Mouse (Mus musculus): Measurements from ENCODE around the gene Irf8. TPM values are rescaled to one million over a fixed set of nuclear protein-coding genes. Genes with fewer than 3 reads are reported as not detected.
A peak's percentile ranks its signal among the peaks of the same experiment; 100 is the strongest.
"Not testable (repeated sequence)": the region's sequence is repeated elsewhere in the genome, so short reads cannot be mapped to it uniquely, and the experiment has no call there.

Gene Irf8
- polyA plus RNA-seq, 1 experiment from 2014 or later, result 193 TPM

DNA sequence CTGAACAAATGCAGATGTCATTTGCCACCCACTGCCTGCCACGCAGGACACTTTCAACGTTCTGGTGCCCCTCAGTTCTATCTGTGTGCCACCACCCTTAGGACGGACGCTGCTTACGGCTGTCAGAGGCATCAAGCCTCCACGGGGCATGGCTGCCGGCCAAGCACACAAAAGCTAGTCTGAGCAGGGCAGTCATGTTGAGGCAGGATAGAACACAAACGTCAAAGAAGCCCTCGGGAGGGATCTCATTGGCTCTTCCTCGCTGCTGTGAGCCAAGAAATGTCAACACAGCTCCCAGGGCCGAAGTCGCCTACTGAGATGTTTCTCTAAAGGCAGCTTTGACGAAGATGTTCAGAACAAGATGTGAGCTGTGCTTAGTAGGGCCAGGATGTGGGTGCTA lies 41.6 kb downstream of the Irf8 start:
- Histone ChIP-seq H3K27ac (no peak overlapping the region), H3K36me3 (ENCODE audit: inconsistent target) (no peaks in the 10 kb centered on the region), H3K79me2 (ENCODE audit: inconsistent target) (no peaks in the 10 kb centered on the region), H3K4me3 (ENCODE audit: inconsistent target) (no peak overlapping the region)
- WGBS (ENCODE audit: missing documents), result 87% methylated on average over 13 of the region's 13 CpGs

DNA sequence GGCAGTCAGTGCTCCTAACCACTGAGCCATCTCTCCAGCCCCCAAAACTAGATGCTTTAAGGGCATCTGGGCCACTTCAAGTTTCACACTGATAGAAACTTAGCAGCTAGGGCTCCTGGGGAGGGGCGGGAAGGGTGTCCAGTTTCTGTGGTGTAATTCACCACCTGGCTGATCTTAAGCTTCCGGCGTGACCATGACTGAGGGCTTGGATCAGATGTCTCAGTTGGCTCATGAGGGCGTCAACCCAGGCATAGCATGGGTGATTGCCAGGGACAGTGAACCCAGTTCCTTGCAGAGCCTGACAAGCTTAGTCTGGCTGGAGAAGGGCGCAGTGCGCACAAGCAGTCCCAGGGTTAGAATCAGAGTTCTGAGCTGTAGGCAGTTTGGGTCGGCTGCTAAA lies 42.9 kb downstream of the Irf8 start:
- H3K79me2 ChIP-seq (ENCODE audit: inconsistent target), result no peaks in the 10 kb centered on the region
- H3K36me3 ChIP-seq (ENCODE audit: inconsistent target), result no peaks in the 10 kb centered on the region
- 95% methylated on average over 7 of the region's 7 CpGs for WGBS (ENCODE audit: missing documents)
- no peak overlapping the region for H3K4me3 ChIP-seq (ENCODE audit: inconsistent target)
- H3K27ac ChIP-seq, result no peak overlapping the region

DNA sequence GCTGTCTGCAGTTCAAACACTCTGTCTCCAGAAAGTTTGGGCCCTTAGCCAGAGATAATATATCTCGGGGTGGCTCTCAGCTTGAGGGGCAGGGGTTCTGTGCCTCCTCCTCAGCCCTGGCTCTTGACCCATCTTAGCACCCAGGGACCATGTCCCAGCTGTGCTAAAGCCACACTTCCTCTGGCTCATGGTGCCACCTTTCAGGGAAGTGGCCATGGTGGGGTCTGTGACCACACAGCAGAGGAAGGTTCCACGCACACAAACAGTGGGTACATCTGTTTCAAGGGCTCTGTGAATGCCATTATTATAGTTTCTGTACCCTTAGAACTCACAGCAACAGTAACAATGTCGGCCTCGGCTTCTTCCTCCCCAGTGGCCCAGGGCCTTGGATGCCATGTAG lies 47.6 kb downstream of the Irf8 start:
- Histone ChIP-seq H3K27ac (no peak overlapping the region), H3K4me3 (ENCODE audit: inconsistent target) (no peak overlapping the region), H3K79me2 (ENCODE audit: inconsistent target) (no peaks in the 10 kb centered on the region), H3K36me3 (ENCODE audit: inconsistent target) (no peaks in the 10 kb centered on the region)
- 66% methylated on average over 4 of the region's 4 CpGs for WGBS (ENCODE audit: missing documents)

DNA sequence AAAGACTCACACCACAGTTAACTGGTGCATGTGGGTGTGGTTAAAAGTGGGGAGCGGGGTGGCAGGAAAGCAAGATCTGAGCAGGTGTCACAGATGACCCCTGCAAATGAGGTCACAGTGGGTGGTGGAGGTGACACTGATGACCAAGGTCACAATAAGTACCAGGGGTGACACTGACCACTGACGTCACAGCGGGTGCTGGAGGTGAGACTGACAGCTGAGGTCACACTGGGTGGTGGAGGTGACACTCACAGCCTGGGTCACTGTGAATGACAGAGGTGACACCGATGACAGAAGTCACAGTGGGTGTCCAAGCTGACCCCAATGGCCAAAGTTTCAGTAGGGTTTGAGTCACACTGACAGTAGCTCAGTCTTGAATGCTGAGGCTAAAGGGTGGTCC lies 50.6 kb downstream of the Irf8 start:
- Histone ChIP-seq H3K36me3 (ENCODE audit: inconsistent target) (no peaks in the 10 kb centered on the region), H3K27ac (no peak overlapping the region), H3K4me3 (ENCODE audit: inconsistent target) (no peak overlapping the region), H3K79me2 (ENCODE audit: inconsistent target) (no peaks in the 10 kb centered on the region)
- 85% methylated on average over 4 of the region's 4 CpGs for WGBS (ENCODE audit: missing documents)

DNA sequence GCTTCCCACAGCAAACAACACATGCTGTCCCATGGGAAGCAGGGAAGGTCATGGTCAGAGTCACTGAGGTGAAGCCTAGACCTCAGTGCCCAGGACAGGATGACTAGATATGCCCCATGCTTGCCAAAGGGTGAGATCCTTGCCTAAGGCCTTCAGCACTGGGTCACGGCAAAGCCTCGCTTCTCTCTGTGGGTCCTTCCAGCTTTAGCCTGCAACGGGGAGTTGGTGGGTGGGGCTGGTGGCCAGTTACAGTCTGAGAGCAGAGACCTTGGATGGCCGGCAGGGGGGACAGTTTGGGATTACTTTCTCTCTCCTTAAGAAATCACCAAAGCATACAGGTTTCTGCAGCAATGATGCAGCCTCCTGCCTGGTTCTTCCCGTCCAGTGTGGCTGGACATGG lies 51.5 kb downstream of the Irf8 start:
- H3K79me2 ChIP-seq (ENCODE audit: inconsistent target), result no peaks in the 10 kb centered on the region
- no peak overlapping the region for H3K27ac ChIP-seq
- no peaks in the 10 kb centered on the region for H3K36me3 ChIP-seq (ENCODE audit: inconsistent target)
- WGBS (ENCODE audit: missing documents), result 65% methylated on average over 5 of the region's 5 CpGs
- H3K4me3 ChIP-seq (ENCODE audit: inconsistent target), result no peak overlapping the region

DNA sequence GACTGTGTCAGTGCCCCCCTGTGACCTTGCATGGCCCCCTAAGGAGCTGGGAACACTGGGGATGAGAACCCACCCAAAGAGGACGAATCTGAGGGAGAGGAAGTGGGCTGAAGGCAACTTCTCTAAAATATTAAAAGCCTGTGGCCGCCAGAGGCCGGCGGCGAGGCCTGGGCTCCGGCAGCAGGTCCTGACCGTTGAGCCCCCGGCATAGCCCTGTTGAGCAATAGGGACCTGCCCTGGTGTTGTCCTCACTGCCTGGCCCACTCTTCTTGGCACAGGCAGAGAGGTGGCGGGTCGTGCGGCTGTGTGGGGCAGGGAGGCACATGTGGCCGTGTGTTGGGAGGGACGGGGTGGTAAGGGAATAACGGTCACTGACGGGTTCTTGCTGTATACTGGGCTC lies 56.6 kb downstream of the Irf8 start:
- WGBS (ENCODE audit: missing documents), result 7% methylated on average over 15 of the region's 15 CpGs
- Histone ChIP-seq H3K36me3 (ENCODE audit: inconsistent target) (no peaks in the 10 kb centered on the region), H3K79me2 (ENCODE audit: inconsistent target) (no peaks in the 10 kb centered on the region), H3K27ac (peak overlapping the region; percentile 28), H3K4me3 (ENCODE audit: inconsistent target) (no peak overlapping the region)

DNA sequence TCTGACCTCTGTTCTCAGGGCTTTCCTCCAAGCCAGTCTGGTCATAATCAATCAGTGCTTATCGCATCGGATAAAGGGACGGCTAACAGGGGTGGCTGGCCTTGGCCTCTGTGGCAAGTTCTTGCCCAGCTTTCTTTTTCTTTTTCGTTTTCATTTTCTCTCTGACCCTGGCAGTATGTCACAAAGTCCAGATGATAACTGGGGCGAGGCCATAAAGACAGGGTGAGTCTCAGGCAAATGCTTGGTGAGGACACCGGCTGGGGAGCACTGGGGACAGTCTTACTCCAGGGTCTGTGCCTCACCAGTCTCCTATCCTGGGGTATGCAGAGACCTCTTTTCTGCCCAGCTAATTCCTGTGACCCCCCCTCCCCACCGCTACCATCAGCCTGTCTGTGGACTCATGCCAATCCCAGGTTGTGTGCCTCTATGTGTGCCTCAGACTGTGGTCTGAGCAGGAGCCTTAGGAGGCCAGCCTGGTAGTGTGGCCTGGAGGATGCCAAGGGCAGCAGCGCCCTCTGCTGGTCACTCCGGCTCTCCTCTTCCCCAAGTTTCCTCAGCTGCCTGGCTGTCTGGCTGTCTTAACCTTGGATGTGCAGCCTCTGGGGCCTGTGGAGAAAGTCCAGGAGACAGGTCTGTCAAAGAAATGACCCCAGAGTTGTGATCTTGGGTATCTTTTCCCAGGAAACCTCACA lies 59.9 kb downstream of the Irf8 start:
- WGBS (ENCODE audit: missing documents), result 51% methylated on average over 9 of the region's 9 CpGs
- Histone ChIP-seq H3K4me3 (ENCODE audit: inconsistent target) (no peak overlapping the region), H3K79me2 (ENCODE audit: inconsistent target) (no peaks in the 10 kb centered on the region), H3K27ac (no peak overlapping the region), H3K36me3 (ENCODE audit: inconsistent target) (no peaks in the 10 kb centered on the region)

DNA sequence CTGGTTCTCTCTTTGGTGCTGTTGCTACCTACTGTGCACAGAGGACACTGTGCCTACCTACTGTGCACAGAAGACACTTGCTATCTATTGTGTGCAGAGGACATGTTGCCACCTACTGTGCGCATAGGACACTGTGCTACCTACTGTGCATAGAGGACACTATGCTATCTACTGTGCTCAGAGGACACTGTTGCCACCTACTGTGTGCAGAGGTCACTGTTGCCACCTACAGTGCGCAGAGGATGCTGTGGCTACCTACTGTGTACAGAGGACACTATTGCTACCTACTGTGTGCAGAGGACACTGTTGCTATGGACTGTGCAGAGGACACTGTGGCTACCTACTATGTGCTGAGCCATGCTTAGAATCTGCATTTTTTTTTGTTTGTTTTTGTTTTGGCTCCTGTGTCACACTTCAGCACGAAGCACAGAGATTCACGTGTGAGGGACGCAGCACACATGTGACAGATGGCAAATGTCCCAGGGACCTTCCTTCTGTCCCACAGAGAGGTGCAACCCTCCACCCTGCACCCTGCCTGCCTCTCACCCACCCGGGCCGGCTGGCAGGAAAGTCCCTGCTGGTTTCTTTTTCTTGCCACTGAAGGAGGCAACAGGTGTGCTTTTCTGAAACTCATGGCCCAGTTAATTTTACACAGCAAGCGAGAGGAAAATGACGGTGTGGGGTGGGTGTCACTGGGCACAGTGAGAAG lies 61.0 kb downstream of the Irf8 start:
- Histone ChIP-seq H3K27ac (no peak overlapping the region), H3K4me3 (ENCODE audit: inconsistent target) (no peak overlapping the region), H3K36me3 (ENCODE audit: inconsistent target) (no peaks in the 10 kb centered on the region), H3K79me2 (ENCODE audit: inconsistent target) (no peaks in the 10 kb centered on the region)
- 88% methylated on average over 9 of the region's 9 CpGs for WGBS (ENCODE audit: missing documents)

DNA sequence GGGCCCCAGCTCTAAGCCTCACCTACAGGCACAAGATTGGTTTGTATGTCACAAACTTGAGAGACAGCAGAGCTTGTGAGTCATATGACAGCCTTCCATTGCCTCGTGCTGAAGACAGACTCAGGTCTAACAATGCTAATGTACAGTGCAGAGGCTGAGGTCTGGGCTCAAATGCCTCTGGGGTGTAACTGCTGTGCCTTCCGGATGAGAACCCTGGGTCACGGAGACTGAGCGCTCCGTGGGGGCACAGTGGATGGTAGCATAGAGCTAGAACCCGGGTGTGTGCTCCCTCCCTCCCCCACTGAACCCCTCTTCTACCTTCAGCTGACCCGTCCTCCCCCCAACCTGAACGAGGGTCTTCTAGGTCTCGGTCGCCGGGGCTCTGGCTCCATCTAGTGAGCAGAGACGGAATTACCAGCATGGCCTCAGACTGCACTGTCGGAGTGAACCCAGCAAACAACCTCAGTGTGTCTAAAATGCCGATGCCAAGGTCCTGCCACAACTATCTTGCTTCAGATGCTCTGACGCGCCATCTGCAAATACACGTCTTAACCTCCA lies 64.2 kb downstream of the Irf8 start:
- WGBS (ENCODE audit: missing documents), result 16% methylated on average over 17 of the region's 17 CpGs

DNA sequence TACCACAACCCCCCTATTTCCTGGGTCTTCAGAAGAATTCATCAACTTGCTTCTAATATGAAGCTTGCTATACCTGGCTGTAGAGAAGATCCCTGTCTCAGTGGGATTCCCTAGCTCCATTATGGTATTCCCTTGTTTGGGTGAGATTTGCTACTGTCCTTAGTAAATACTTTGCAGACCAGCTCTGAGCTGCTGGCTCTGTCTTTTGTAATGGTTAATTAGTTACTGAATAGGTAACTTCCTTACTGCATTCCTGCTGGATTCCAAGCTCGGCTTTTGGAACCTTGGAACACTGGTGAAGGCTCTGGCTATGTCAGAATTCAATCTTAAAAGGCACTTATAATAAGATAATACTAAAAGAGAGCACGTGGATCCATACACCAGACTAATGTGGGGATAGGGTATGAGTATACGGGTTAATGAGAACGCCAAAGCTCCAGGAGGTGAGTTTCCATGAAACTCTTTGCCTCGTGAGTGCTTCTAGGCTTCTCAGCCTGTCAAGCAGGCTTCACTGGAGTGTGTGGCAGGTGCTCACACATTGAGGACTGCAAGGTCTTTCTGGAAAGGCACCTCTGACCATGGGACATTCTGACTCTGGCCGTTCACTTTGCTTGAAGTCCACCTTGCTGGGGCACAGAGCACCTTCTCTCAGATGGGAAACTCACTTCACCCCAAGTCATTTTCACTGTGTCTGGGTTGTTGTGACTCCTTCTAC lies 67.7 kb downstream of the Irf8 start:
- H3K79me2 ChIP-seq (ENCODE audit: inconsistent target); H3K27ac ChIP-seq; H3K4me3 ChIP-seq (ENCODE audit: inconsistent target); H3K36me3 ChIP-seq (ENCODE audit: inconsistent target): not testable (repeated sequence)
- 91% methylated on average over 6 of the region's 6 CpGs for WGBS (ENCODE audit: missing documents)

More for the DNA sequence above, 64.2 kb downstream of the Irf8 start:
- Histone ChIP-seq H3K36me3 (ENCODE audit: inconsistent target) (no peaks in the 10 kb centered on the region), H3K27ac (no peak overlapping the region), H3K4me3 (ENCODE audit: inconsistent target) (no peak overlapping the region), H3K79me2 (ENCODE audit: inconsistent target) (no peaks in the 10 kb centered on the region)

DNA sequence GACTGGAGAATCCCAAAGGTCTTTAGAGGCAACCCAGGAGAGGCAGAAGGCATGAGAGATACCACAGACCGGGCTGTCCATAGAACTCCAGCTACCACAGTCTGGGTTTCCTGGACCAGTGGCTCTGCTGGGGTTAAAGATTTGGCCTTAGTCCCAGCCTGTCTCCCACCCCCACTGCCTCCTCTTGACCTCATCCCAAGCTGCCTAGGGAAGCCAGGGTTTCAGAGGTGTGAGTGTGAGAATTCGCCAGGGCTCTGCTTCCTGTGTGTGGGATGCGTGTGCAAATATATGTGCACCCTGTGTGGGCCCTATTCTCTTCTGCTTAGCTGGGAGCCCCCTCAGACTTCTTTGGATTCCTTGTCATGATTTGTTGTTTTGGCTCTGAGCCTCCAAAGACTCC lies 68.6 kb downstream of the Irf8 start:
- Histone ChIP-seq H3K4me3 (ENCODE audit: inconsistent target) (no peak overlapping the region), H3K27ac (no peak overlapping the region), H3K79me2 (ENCODE audit: inconsistent target) (no peaks in the 10 kb centered on the region), H3K36me3 (ENCODE audit: inconsistent target) (no peaks in the 10 kb centered on the region)
- WGBS (ENCODE audit: missing documents), result 96% methylated on average over 3 of the region's 3 CpGs

Other genes with a start within 250 kb of the Irf8 start
- gene Gins2, start 147.1 kb upstream of the Irf8 start, polyA plus RNA-seq (2018), result 6.0 to 52.8 TPM (median 6.1 TPM) in 3 replicates
- gene 1190005I06Rik, start 88.7 kb upstream of the Irf8 start, polyA plus RNA-seq (2018), result 0.83 to 3.2 TPM (median 2.1 TPM) in 3 replicates
- gene Gm27021, start 68.3 kb upstream of the Irf8 start, polyA plus RNA-seq (2018), result 0.76 to 0.96 TPM in 2 of 3 replicates, not detected in the other
- 521 to 775 TPM (median 707 TPM) in 3 replicates for gene Cox4i1, start 68.1 kb upstream of the Irf8 start, polyA plus RNA-seq (2018)
- 30.6 to 41.0 TPM (median 40.7 TPM) in 3 replicates for gene Emc8, start 67.8 kb upstream of the Irf8 start, polyA plus RNA-seq (2018)

Measured in macrophage (primary cell).